Mouse (Mus musculus): ENCODE results near the gene Man1b1. TPM values are rescaled to one million over a fixed set of nuclear protein-coding genes. Genes with fewer than 3 reads are reported as not detected.

The Man1b1 gene
- polyA plus RNA-seq, 1 experiment from 2014 or later, result 68.4 TPM

- Histone ChIP-seq H3K9ac (ENCODE audit: low read depth, low read length) (no peak overlapping the region), H3K9me3 (replicated peaks; ENCODE audit: control insufficient read depth, low read length) (no peaks in the 10 kb centered on the region), H3K27ac (ENCODE audit: low read depth, low read length) (no peak overlapping the region), H3K4me1 (ENCODE audit: control insufficient read depth, insufficient read depth, low read length) (peaks cover 4% of the 10 kb centered on the region; the same call in 1 of the 2 replicates), H3K27me3 (ENCODE audit: control insufficient read depth, insufficient read depth, low read length) (peaks cover 95% of the 10 kb centered on the region), H3K4me2 (no peak overlapping the region), H3K36me3 (ENCODE audit: control insufficient read depth, insufficient read depth, low read length) (no peaks in the 10 kb centered on the region), H3K4me3 (ENCODE audit: low read depth, low read length) (no peak overlapping the region)
- 20% methylated on average over 16 of the region's 16 CpGs for WGBS (ENCODE audit: insufficient replicate concordance)
- no peak for ATAC-seq (replicated peaks; ENCODE audit: insufficient number of reproducible peaks, low FRiP score, low TSS enrichment)
Measured at GRCm38 (mm10) chr2:25400291-25400690, 68.2 kb downstream of the Man1b1 start.

- Histone ChIP-seq H3K4me3 (ENCODE audit: low read depth, low read length) (no peak overlapping the region), H3K27ac (ENCODE audit: low read depth, low read length) (no peak overlapping the region), H3K4me2 (no peak overlapping the region), H3K36me3 (ENCODE audit: control insufficient read depth, insufficient read depth, low read length) (no peaks in the 10 kb centered on the region), H3K9ac (ENCODE audit: low read depth, low read length) (no peak overlapping the region), H3K4me1 (ENCODE audit: control insufficient read depth, insufficient read depth, low read length) (peaks cover 2% of the 10 kb centered on the region; the same call in 1 of the 2 replicates), H3K27me3 (ENCODE audit: control insufficient read depth, insufficient read depth, low read length) (peaks cover 92% of the 10 kb centered on the region), H3K9me3 (replicated peaks; ENCODE audit: control insufficient read depth, low read length) (no peaks in the 10 kb centered on the region)
- ATAC-seq (replicated peaks; ENCODE audit: insufficient number of reproducible peaks, low FRiP score, low TSS enrichment), result no peak
- WGBS (ENCODE audit: insufficient replicate concordance), result 5% methylated on average over 17 of the region's 17 CpGs
Measured at GRCm38 (mm10) chr2:25400764-25401163, 68.6 kb downstream of the Man1b1 start.

Other genes starting within 250 kb of the Man1b1 start
- gene Noxa1, start 237.2 kb upstream of the Man1b1 start, polyA plus RNA-seq (2014; fragmentation: Nextera tagmentation; extraction: Ambion mirVana), result 0.10 TPM in 1 of 2 replicates, not detected in the other
- gene Nrarp, start 151.6 kb upstream of the Man1b1 start, polyA plus RNA-seq (2014; fragmentation: Nextera tagmentation; extraction: Ambion mirVana), result 4.5 and 4.8 TPM in 2 replicates
- 5.9 and 8.3 TPM in 2 replicates for gene Tor4a, start 135.5 kb upstream of the Man1b1 start, polyA plus RNA-seq (2014; fragmentation: Nextera tagmentation; extraction: Ambion mirVana)
- 62.9 and 69.0 TPM in 2 replicates for gene Nelfb, start 120.8 kb upstream of the Man1b1 start, polyA plus RNA-seq (2014; fragmentation: Nextera tagmentation; extraction: Ambion mirVana)
- gene Stpg3, start 117.7 kb upstream of the Man1b1 start, polyA plus RNA-seq (2014; fragmentation: Nextera tagmentation; extraction: Ambion mirVana), result not detected in 2 replicates
- 0.44 TPM in 1 of 2 replicates, not detected in the other for gene Fam166a, start 113.6 kb upstream of the Man1b1 start, polyA plus RNA-seq (2014; fragmentation: Nextera tagmentation; extraction: Ambion mirVana)
- 449 and 481 TPM in 2 replicates for gene Tubb4b, start 107.6 kb upstream of the Man1b1 start, polyA plus RNA-seq (2014; fragmentation: Nextera tagmentation; extraction: Ambion mirVana)
- gene Slc34a3, start 98.0 kb upstream of the Man1b1 start, polyA plus RNA-seq (2014; fragmentation: Nextera tagmentation; extraction: Ambion mirVana), result not detected in 2 replicates
- 0.42 TPM in 1 of 2 replicates, not detected in the other for gene Rnf224, start 95.6 kb upstream of the Man1b1 start, polyA plus RNA-seq (2014; fragmentation: Nextera tagmentation; extraction: Ambion mirVana)
- 5.2 and 7.1 TPM in 2 replicates for gene Rnf208, start 90.1 kb upstream of the Man1b1 start, polyA plus RNA-seq (2014; fragmentation: Nextera tagmentation; extraction: Ambion mirVana)
- not detected in 2 replicates for gene Cysrt1, start 89.9 kb upstream of the Man1b1 start, polyA plus RNA-seq (2014; fragmentation: Nextera tagmentation; extraction: Ambion mirVana)
- 2.5 and 2.9 TPM in 2 replicates for gene AL732309.1, start 85.5 kb upstream of the Man1b1 start, polyA plus RNA-seq (2014; fragmentation: Nextera tagmentation; extraction: Ambion mirVana)
- gene Tmem203, start 76.9 kb upstream of the Man1b1 start, polyA plus RNA-seq (2014; fragmentation: Nextera tagmentation; extraction: Ambion mirVana), result 12.9 and 16.0 TPM in 2 replicates
- 3.3 TPM in 2 replicates for gene Tprn, start 69.7 kb upstream of the Man1b1 start, polyA plus RNA-seq (2014; fragmentation: Nextera tagmentation; extraction: Ambion mirVana)
- gene Ssna1, start 59.9 kb upstream of the Man1b1 start, polyA plus RNA-seq (2014; fragmentation: Nextera tagmentation; extraction: Ambion mirVana), result 156 and 175 TPM in 2 replicates
- gene Anapc2, start 59.9 kb upstream of the Man1b1 start, polyA plus RNA-seq (2014; fragmentation: Nextera tagmentation; extraction: Ambion mirVana), result 73.0 and 76.1 TPM in 2 replicates
- not detected in 2 replicates for gene Tmem210, start 44.2 kb upstream of the Man1b1 start, polyA plus RNA-seq (2014; fragmentation: Nextera tagmentation; extraction: Ambion mirVana)
- gene Lrrc26, start 42.4 kb upstream of the Man1b1 start, polyA plus RNA-seq (2014; fragmentation: Nextera tagmentation; extraction: Ambion mirVana), result not detected in 2 replicates
- 0.96 and 1.1 TPM in 2 replicates for gene Grin1, start 13.2 kb upstream of the Man1b1 start, polyA plus RNA-seq (2014; fragmentation: Nextera tagmentation; extraction: Ambion mirVana)
- 13.1 and 14.0 TPM in 2 replicates for gene Dpp7, start 24.0 kb downstream of the Man1b1 start, polyA plus RNA-seq (2014; fragmentation: Nextera tagmentation; extraction: Ambion mirVana)
- gene Uap1l1, start 33.3 kb downstream of the Man1b1 start, polyA plus RNA-seq (2014; fragmentation: Nextera tagmentation; extraction: Ambion mirVana), result 10.8 and 11.2 TPM in 2 replicates
- gene Sapcd2, start 40.0 kb downstream of the Man1b1 start, polyA plus RNA-seq (2014; fragmentation: Nextera tagmentation; extraction: Ambion mirVana), result 16.0 and 18.2 TPM in 2 replicates
- 0.18 and 0.20 TPM in 2 replicates for gene Entpd2, start 63.5 kb downstream of the Man1b1 start, polyA plus RNA-seq (2014; fragmentation: Nextera tagmentation; extraction: Ambion mirVana)
- gene Npdc1, start 67.0 kb downstream of the Man1b1 start, polyA plus RNA-seq (2014; fragmentation: Nextera tagmentation; extraction: Ambion mirVana), result 16.8 and 18.9 TPM in 2 replicates
- gene Fut7, start 90.9 kb downstream of the Man1b1 start, polyA plus RNA-seq (2014; fragmentation: Nextera tagmentation; extraction: Ambion mirVana), result not detected in 2 replicates
- 2.0 and 3.4 TPM in 2 replicates for gene Abca2, start 96.4 kb downstream of the Man1b1 start, polyA plus RNA-seq (2014; fragmentation: Nextera tagmentation; extraction: Ambion mirVana)
- gene Clic3, start 124.5 kb downstream of the Man1b1 start, polyA plus RNA-seq (2014; fragmentation: Nextera tagmentation; extraction: Ambion mirVana), result 0.47 and 0.83 TPM in 2 replicates
- 16.5 and 20.0 TPM in 2 replicates for gene Paxx, start 128.8 kb downstream of the Man1b1 start, polyA plus RNA-seq (2014; fragmentation: Nextera tagmentation; extraction: Ambion mirVana)
- 0.66 and 1.1 TPM in 2 replicates for gene Ptgds, start 137.7 kb downstream of the Man1b1 start, polyA plus RNA-seq (2014; fragmentation: Nextera tagmentation; extraction: Ambion mirVana)
- not detected in 2 replicates for gene Lcn12, start 161.6 kb downstream of the Man1b1 start, polyA plus RNA-seq (2014; fragmentation: Nextera tagmentation; extraction: Ambion mirVana)
- 66.7 and 78.7 TPM in 2 replicates for gene Fbxw5, start 168.4 kb downstream of the Man1b1 start, polyA plus RNA-seq (2014; fragmentation: Nextera tagmentation; extraction: Ambion mirVana)
- gene C8g, start 169.4 kb downstream of the Man1b1 start, polyA plus RNA-seq (2014; fragmentation: Nextera tagmentation; extraction: Ambion mirVana), result 3.4 and 3.7 TPM in 2 replicates
- 20.3 and 21.9 TPM in 2 replicates for gene Traf2, start 214.6 kb downstream of the Man1b1 start, polyA plus RNA-seq (2014; fragmentation: Nextera tagmentation; extraction: Ambion mirVana)
- 318 and 356 TPM in 2 replicates for gene Edf1, start 225.5 kb downstream of the Man1b1 start, polyA plus RNA-seq (2014; fragmentation: Nextera tagmentation; extraction: Ambion mirVana)
- gene Mamdc4, start 242.5 kb downstream of the Man1b1 start, polyA plus RNA-seq (2014; fragmentation: Nextera tagmentation; extraction: Ambion mirVana), result 3.2 and 5.5 TPM in 2 replicates
- gene Phpt1, start 242.9 kb downstream of the Man1b1 start, polyA plus RNA-seq (2014; fragmentation: Nextera tagmentation; extraction: Ambion mirVana), result 167 and 172 TPM in 2 replicates
- gene Ajm1, start 249.4 kb downstream of the Man1b1 start, polyA plus RNA-seq (2014; fragmentation: Nextera tagmentation; extraction: Ambion mirVana), result 0.21 TPM in 1 of 2 replicates, not detected in the other

Measured in heart, embryonic 11.5 days (tissue).